9 mouse cellular contexts compared by ENCODE assay signal in genomic region chr17:3253508-3254176, GRCm38 (mm10).
A peak's percentile ranks its signal among the peaks of the same experiment; 100 is the strongest.
DNase-seq lines count a peak whose midpoint lies in the region; ATAC-seq and TF ChIP-seq lines count a peak whose summit lies in the region.
"Had no signal": no experiment of that assay in that cellular context is flagged by ENCODE, and none has a peak within 500 bp of the region (broad histone marks: within the 10 kb centered on the region; RNA-seq: fewer than 3 reads in every experiment).

No protein-coding gene starts in this region.

- no peak overlapping the region for H3K4me3 ChIP-seq in left cerebral cortex, adult 2 months
- H3K4me3 ChIP-seq in liver, embryonic 14.5 days (ENCODE audit: insufficient read depth in 1 of 2, low read depth in 2 of 2, low read length in 2 of 2), result no peak overlapping the region
- H3K4me3 ChIP-seq: limb, embryonic 13.5 days had no signal

- intact Hi-C loops in left cerebral cortex, adult 2 months (cut with DNase I), result loop anchor here (5.0 kb wide), 1 partner anchor 244 kb away; no protein-coding TSS in a partner anchor

- no peaks in the 10 kb centered on the region for H3K36me3 ChIP-seq in liver, embryonic 14.5 days (replicated peaks; ENCODE audit: control insufficient read depth, insufficient read depth, low read depth)

- H3K9me3 ChIP-seq in liver, embryonic 14.5 days (ENCODE audit: control insufficient read depth, low read length), result no peaks in the 10 kb centered on the region
- H3K9me3 ChIP-seq: limb, embryonic 13.5 days had no signal

- no peak overlapping the region for H3K27ac ChIP-seq in left cerebral cortex, adult 2 months
- H3K27ac ChIP-seq in liver, embryonic 14.5 days, result no peak overlapping the region
- H3K27ac ChIP-seq: limb, embryonic 13.5 days had no signal

- TF ChIP-seq EP300 in liver, embryonic 14.5 days (IDR thresholded peaks at IDR 0.05; ENCODE audit: low read depth), result no peak

- H3K27me3 ChIP-seq in liver, embryonic 14.5 days (ENCODE audit: control insufficient read depth, insufficient read depth, low read length), result no peaks in the 10 kb centered on the region
- H3K27me3 ChIP-seq: limb, embryonic 13.5 days had no signal

- peak; percentile 63 for TF ChIP-seq CTCF in left cerebral cortex, adult 2 months (IDR thresholded peaks at IDR 0.05)
- TF ChIP-seq CTCF in liver, embryonic 14.5 days (IDR thresholded peaks at IDR 0.05; ENCODE audit: low read depth), result peak; percentile 42

- ATAC-seq in liver, embryonic 14.5 days (ENCODE audit: insufficient read depth), result no peak

- no peak overlapping the region for H3K4me2 ChIP-seq in liver, embryonic 14.5 days (ENCODE audit: low read depth)
- H3K4me2 ChIP-seq: limb, embryonic 13.5 days had no signal

- H3K9ac ChIP-seq in liver, embryonic 14.5 days (replicated peaks), result no peak overlapping the region
- H3K9ac ChIP-seq: limb, embryonic 13.5 days had no signal

- no peaks in the 10 kb centered on the region for H3K4me1 ChIP-seq in liver, embryonic 14.5 days (replicated peaks; ENCODE audit: control insufficient read depth in 2 of 2, insufficient read depth in 2 of 2, low read length in 1 of 2)

- 80% methylated on average over 10 of the region's 10 CpGs for WGBS in liver, embryonic 14.5 days (ENCODE audit: insufficient replicate concordance)

- peak; percentile 47 for DNase-seq in adrenal gland, adult 2 months
- DNase-seq in adrenal gland, adult 8-10 months, result no peak
- peak in 1 of 2 experiments; percentile 54 for DNase-seq in left cerebral cortex, adult 2 months (ENCODE audit: extremely low spot score in 1 of 2, low spot score in 2 of 2)
- no peak for DNase-seq in left cerebral cortex, adult 11 months (ENCODE audit: low spot score)
- DNase-seq in adrenal gland, postnatal 36 days, result peak; percentile 44 to 59
- DNase-seq in gastrocnemius, postnatal 10 days, result peak; percentile 54
- peak in 2 of 3 experiments; percentile 4 to 19 for DNase-seq in liver, embryonic 14.5 days (ENCODE audit: low read depth in 3 of 3, low spot score in 3 of 3)
- DNase-seq in thymus, postnatal 14 days, result peak; percentile 52

Comparison
In these comparisons a context has a peak if more than half of its experiments do, and no peak if none do; other contexts are left out.
1. DNase-seq: peak in adrenal gland, adult 2 months (single experiment), adrenal gland, postnatal 36 days (2 of 2), gastrocnemius, postnatal 10 days (single experiment), liver, embryonic 14.5 days (2 of 3) and thymus, postnatal 14 days (single experiment); none in adrenal gland, adult 8-10 months (single experiment) and left cerebral cortex, adult 11 months (single experiment).